Mouse (Mus musculus): ENCODE measurements around the gene Amph. TPM values are rescaled to one million over a fixed set of nuclear protein-coding genes. Genes with fewer than 3 reads are reported as not detected.

The Amph gene
- total and polyA plus RNA-seq, 3 experiments = not detected

GRCm38 (mm10) chr13:19139104-19139503 lies 191.1 kb downstream of the Amph start:
- DNase-seq (ENCODE audit: extremely low read depth) = peak; percentile 15
- Histone ChIP-seq H3K4me1 (ENCODE audit: control insufficient read depth in 1 of 2, insufficient read depth in 2 of 2) (peaks cover 0 to 5% of the 10 kb centered on the region in 2 experiments; a peak in 3 of 4 replicates), H3K27ac (ENCODE audit: insufficient read depth, low read depth) (no peak overlapping the region), H3K4me2 (ENCODE audit: insufficient read depth, low read depth, poor library complexity, severe bottlenecking) (no peak overlapping the region), H3K9me3 (replicated peaks; ENCODE audit: low read length) (no peaks in the 10 kb centered on the region), H3K9ac (ENCODE audit: insufficient read depth, low read depth) (no peak overlapping the region), H3K4me3 (replicated peaks in 1 of 3; ENCODE audit: low read depth in 2 of 3, low read length in 2 of 3, poor library complexity in 1 of 3) (no peak overlapping the region), H3K79me2 (replicated peaks; ENCODE audit: control insufficient read depth, extremely low read depth, insufficient read depth, poor library complexity, severe bottlenecking) (no peaks in the 10 kb centered on the region), H3K36me3 (replicated peaks in 1 of 2; ENCODE audit: control insufficient read depth in 1 of 2, insufficient read depth in 1 of 2, low read length in 1 of 2) (no peaks in the 10 kb centered on the region), H3K27me3 (replicated peaks) (no peaks in the 10 kb centered on the region)
- in situ Hi-C loops (cut with MboI; ENCODE audit: low pct_ligation_motif_present, low pct_unique_long_range_greater_than_20kb, low sequenced_read_pairs) (no loop called here), dilution Hi-C loops (cut with MboI; ENCODE audit: extremely low pct_ligation_motif_present, extremely low pct_unique_long_range_greater_than_20kb, low sequenced_read_pairs) (no loop called here)
- no peak for TF ChIP-seq MAZ (IDR thresholded peaks at IDR 0.05; ENCODE audit: low read depth, low read length)
- no peak for TF ChIP-seq CTCF (conservative IDR thresholded peaks at IDR 0.05 in 1 of 2, IDR thresholded peaks at IDR 0.05 in 1 of 2; ENCODE audit: low read depth in 2 of 2, low read length in 2 of 2)
- no peak for TF ChIP-seq E2F4 (IDR thresholded peaks at IDR 0.05; ENCODE audit: insufficient replicate concordance, low read depth, low read length)
- TF ChIP-seq ZMIZ1 (IDR thresholded peaks at IDR 0.05; ENCODE audit: low read depth, low read length) = no peak
- TF ChIP-seq IRF4 (IDR thresholded peaks at IDR 0.05; ENCODE audit: low read depth, low read length) = no peak
- TF ChIP-seq PAX5 (IDR thresholded peaks at IDR 0.05; ENCODE audit: low read length) = no peak
- TF ChIP-seq MEF2A (IDR thresholded peaks at IDR 0.05; ENCODE audit: borderline replicate concordance, low read depth, low read length) = no peak
- TF ChIP-seq SMC3 (IDR thresholded peaks at IDR 0.05; ENCODE audit: low read depth, low read length) = no peak
- TF ChIP-seq POLR2A (IDR thresholded peaks at IDR 0.05; ENCODE audit: low read depth, low read length) = no peak
- no peak for TF ChIP-seq ZKSCAN1 (IDR thresholded peaks at IDR 0.05; ENCODE audit: borderline replicate concordance, low read depth, low read length)
- no peak for TF ChIP-seq RCOR1 (conservative IDR thresholded peaks at IDR 0.05; ENCODE audit: low read depth, low read length)
- TF ChIP-seq UBTF (IDR thresholded peaks at IDR 0.05; ENCODE audit: low read depth, low read length) = no peak
- TF ChIP-seq ELF1 (IDR thresholded peaks at IDR 0.05; ENCODE audit: low read depth, low read length) = no peak
- TF ChIP-seq MAX (IDR thresholded peaks at IDR 0.05; ENCODE audit: low read length) = no peak
- TF ChIP-seq TBP (conservative IDR thresholded peaks at IDR 0.05; ENCODE audit: low read depth, low read length) = no peak

- Histone ChIP-seq H3K4me3 (replicated peaks in 1 of 3; ENCODE audit: low read depth in 2 of 3, low read length in 2 of 3, poor library complexity in 1 of 3) (no peak overlapping the region), H3K4me2 (ENCODE audit: insufficient read depth, low read depth, poor library complexity, severe bottlenecking) (no peak overlapping the region), H3K4me1 (ENCODE audit: control insufficient read depth in 1 of 2, insufficient read depth in 2 of 2) (peaks cover 0 to 7% of the 10 kb centered on the region in 2 experiments), H3K36me3 (replicated peaks in 1 of 2; ENCODE audit: control insufficient read depth in 1 of 2, insufficient read depth in 1 of 2, low read length in 1 of 2) (no peaks in the 10 kb centered on the region), H3K27me3 (replicated peaks) (no peaks in the 10 kb centered on the region), H3K9me3 (replicated peaks; ENCODE audit: low read length) (no peaks in the 10 kb centered on the region), H3K27ac (ENCODE audit: insufficient read depth, low read depth) (no peak overlapping the region), H3K79me2 (replicated peaks; ENCODE audit: control insufficient read depth, extremely low read depth, insufficient read depth, poor library complexity, severe bottlenecking) (no peaks in the 10 kb centered on the region), H3K9ac (ENCODE audit: insufficient read depth, low read depth) (no peak overlapping the region)
- TF ChIP-seq RAD21 (IDR thresholded peaks at IDR 0.05; ENCODE audit: low read depth, low read length) (no peak), IRF4 (IDR thresholded peaks at IDR 0.05; ENCODE audit: low read depth, low read length) (no peak), POLR2AphosphoS2 (IDR thresholded peaks at IDR 0.05; ENCODE audit: low read depth, low read length) (no peak), RCOR1 (conservative IDR thresholded peaks at IDR 0.05; ENCODE audit: low read depth, low read length) (no peak), POLR2A (IDR thresholded peaks at IDR 0.05; ENCODE audit: low read depth, low read length) (no peak), MAX (IDR thresholded peaks at IDR 0.05; ENCODE audit: low read length) (no peak), GABPA (IDR thresholded peaks at IDR 0.05; ENCODE audit: insufficient replicate concordance, low read depth, low read length) (no peak), MYC (IDR thresholded peaks at IDR 0.05; ENCODE audit: low read depth, low read length) (no peak), MAFK (IDR thresholded peaks at IDR 0.05; ENCODE audit: insufficient replicate concordance, low read length) (no peak), ELF1 (IDR thresholded peaks at IDR 0.05; ENCODE audit: low read depth, low read length) (no peak), CHD2 (IDR thresholded peaks at IDR 0.05; ENCODE audit: low read length) (no peak), ZNF384 (IDR thresholded peaks at IDR 0.05; ENCODE audit: low read depth, low read length) (no peak), SIN3A (IDR thresholded peaks at IDR 0.05; ENCODE audit: low read length) (no peak), UBTF (IDR thresholded peaks at IDR 0.05; ENCODE audit: low read depth, low read length) (no peak), SMC3 (IDR thresholded peaks at IDR 0.05; ENCODE audit: low read depth, low read length) (no peak), ZMIZ1 (IDR thresholded peaks at IDR 0.05; ENCODE audit: low read depth, low read length) (no peak), CTCF (conservative IDR thresholded peaks at IDR 0.05 in 1 of 2, IDR thresholded peaks at IDR 0.05 in 1 of 2; ENCODE audit: low read depth in 2 of 2, low read length in 2 of 2) (no peak), NRF1 (IDR thresholded peaks at IDR 0.05; ENCODE audit: low read depth, low read length) (no peak), KAT2A (IDR thresholded peaks at IDR 0.05; ENCODE audit: insufficient replicate concordance, low read length) (no peak)
- dilution Hi-C loops (cut with MboI; ENCODE audit: extremely low pct_ligation_motif_present, extremely low pct_unique_long_range_greater_than_20kb, low sequenced_read_pairs) (no loop called here), in situ Hi-C loops (cut with MboI; ENCODE audit: low pct_ligation_motif_present, low pct_unique_long_range_greater_than_20kb, low sequenced_read_pairs) (no loop called here)
- no peak for DNase-seq (ENCODE audit: extremely low read depth)
Observed at GRCm38 (mm10) chr13:19139771-19140170, 191.8 kb downstream of the Amph start.
